Mouse (Mus musculus): ENCODE data around the gene Tomm22. TPM values are rescaled to one million over a fixed set of nuclear protein-coding genes. Genes with fewer than 3 reads are reported as not detected.

The Tomm22 gene
- total RNA-seq, 2 experiments from 2014 or later = 90.7 to 100.0 TPM

DNA sequence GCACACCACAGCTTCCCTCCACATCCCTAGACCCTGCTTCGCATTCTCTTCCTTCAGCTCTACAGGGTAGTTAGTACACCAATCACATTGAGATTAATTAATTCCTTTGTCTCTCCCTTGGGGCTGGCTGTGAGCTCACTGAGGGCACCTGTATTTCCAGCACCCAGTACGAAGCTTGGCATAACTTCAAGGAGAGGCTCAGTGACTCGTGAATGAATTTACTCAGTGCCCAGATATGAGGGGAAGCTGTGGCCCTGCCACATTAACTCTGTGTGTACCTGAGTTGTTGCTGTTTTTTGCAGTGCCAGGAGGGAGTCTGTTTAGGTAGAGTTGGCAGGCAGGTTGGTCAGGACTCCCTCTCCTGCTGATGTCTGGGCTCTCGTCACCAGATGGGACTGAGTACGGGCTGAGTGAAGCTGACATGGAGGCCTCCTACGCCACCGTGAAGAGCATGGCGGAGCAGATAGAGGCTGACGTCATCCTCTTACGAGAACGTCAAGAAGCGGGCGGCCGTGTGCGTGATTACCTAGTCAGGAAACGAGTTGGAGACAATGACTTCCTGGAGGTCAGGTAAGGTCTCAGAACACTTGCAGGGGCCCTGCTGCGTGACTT, 36.0 kb downstream of the Tomm22 start:
- no peak for DNase-seq (ENCODE audit: low spot score in 2 of 2)
- intact Hi-C loops (cut with DNase I) = no loop called here

DNA sequence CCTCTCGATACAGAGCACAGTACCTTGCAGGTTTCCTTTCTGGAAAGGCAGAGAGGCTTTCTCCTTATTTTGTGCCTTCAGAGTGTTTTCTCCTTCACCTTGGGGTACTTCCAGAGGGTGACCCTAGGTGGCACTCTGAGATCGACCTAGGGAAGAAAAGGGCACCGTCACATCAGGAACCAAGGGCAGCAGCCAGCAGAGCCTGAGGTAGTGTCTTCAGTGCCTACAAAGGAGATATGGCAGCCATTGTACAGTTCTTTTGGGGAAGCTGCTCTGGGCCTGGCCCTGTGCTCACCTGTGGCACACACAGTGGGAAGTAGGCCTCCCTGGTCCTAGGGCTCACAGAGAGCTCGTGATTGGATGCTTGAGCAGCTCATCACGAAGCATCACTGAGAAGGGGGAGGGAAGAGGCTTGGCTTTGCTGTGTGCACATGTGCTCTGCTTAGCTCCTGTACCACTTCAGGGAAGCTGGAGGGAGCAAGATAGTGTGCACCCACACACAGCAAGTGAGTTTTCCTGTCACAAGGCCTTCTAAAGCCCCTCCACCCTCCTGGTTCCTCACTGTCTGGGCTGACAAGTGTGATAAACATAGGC, 37.7 kb downstream of the Tomm22 start:
- no peak for DNase-seq (ENCODE audit: low spot score in 2 of 2)
- intact Hi-C loops (cut with DNase I) = no loop called here

DNA sequence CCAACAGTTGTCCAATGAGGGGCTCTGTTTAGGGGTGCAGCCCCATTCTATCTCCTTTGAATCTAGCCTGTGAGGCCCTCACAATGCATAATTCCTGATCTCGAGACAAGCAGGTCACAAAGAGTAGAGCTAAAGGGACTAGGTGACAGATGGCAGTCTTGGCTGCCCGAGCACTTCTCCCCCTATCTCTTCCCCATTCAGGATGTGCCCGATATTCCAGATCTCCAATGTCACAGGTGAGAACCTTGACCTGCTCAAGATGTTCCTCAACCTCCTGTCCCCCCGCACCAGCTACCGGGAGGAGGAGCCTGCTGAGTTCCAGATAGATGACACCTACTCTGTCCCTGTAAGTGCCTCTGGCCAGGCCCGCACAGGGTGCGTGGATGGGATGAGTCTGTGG, 45.0 kb downstream of the Tomm22 start:
- intact Hi-C loops (cut with DNase I) = no loop called here

DNA sequence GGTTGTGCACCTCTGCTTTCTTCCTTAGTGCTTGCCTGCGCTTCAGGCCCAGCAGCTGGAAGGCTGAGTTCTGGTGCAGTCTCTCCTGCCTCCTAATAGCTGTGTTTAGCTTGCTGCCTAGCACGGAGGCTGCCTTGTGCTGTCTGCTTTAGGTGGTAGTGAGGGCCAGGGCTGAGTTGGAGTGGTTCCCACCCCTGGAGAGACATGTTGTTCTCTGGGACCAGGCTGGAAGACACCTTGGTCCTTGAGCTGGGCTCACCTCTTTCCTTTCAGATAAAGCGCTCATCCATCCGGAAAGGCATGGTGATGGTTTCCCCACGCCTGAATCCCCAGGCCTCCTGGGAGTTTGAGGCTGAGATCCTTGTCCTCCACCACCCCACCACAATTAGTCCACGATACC, 46.0 kb downstream of the Tomm22 start:
- no peak for DNase-seq (ENCODE audit: low spot score in 2 of 2)
- intact Hi-C loops (cut with DNase I) = no loop called here

More for the DNA sequence above, 45.0 kb downstream of the Tomm22 start:
- DNase-seq (ENCODE audit: low spot score in 2 of 2) = no peak

DNA sequence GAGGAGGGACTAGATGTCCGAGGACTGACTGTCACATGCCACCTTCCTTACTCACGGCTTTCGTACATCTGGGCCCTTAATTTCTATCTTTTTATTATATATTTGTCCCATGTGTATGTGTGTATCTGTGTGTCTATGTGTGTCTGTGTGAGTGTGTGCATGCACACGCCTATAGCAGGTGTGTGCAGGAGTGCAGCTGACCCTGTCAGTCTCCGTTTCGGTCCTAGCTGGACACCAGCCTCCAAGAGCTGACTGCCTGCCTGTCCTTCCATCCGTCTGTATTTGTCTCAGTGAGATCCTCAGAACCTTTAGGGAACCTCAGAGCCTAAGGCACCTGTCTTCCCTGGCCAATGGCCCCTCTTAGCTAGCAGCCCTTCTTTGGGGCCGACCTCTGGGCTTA, 49.6 kb downstream of the Tomm22 start:
- no peak for DNase-seq (ENCODE audit: low spot score in 2 of 2)
- intact Hi-C loops (cut with DNase I) = no loop called here

DNA sequence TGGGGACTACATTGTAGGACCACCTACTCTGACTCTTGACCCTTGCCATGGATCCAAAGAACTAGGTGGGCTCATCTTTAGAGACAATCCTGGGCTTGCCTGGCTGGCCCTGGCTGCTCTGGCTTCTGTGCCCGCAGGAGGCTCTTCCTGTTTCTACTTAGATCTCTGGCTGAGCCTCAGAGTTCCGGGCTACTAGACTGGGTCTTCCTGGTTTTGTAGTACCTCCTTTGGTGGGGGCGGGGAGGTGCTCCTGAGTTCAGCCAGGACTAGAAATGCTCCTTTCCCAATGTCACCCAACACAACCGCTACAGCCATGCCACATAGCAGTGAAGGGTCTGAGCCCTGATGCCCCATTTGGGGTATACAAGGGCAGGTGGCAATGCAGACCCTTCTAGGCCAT, 50.1 kb downstream of the Tomm22 start:
- DNase-seq (ENCODE audit: low spot score in 2 of 2) = no peak
- intact Hi-C loops (cut with DNase I) = no loop called here

Other genes with a start within 250 kb of the Tomm22 start
- gene Csnk1e, start 215.3 kb upstream of the Tomm22 start, total RNA-seq (2021) = 100 to 1,000 TPM; 135 to 154 TPM
- 100 to 1,000 TPM; 207 to 223 TPM for gene Kcnj4, start 165.6 kb upstream of the Tomm22 start, total RNA-seq (2021)
- gene Kdelr3, start 154.4 kb upstream of the Tomm22 start, total RNA-seq (2021) = 1 to 10 TPM in 1 of 2 experiments, under 1 TPM in 1; 0.59 to 1.1 TPM
- gene Ddx17, start 124.1 kb upstream of the Tomm22 start, total RNA-seq (2021) = 100 to 1,000 TPM; 265 to 366 TPM
- gene Dmc1, start 65.8 kb upstream of the Tomm22 start, total RNA-seq (2021) = 1 to 10 TPM; 1.3 to 1.4 TPM
- 10 to 100 TPM in 1 of 2 experiments, 1 to 10 TPM in 1; 8.0 to 13.2 TPM for gene Fam227a, start 11.9 kb upstream of the Tomm22 start, total RNA-seq (2021)
- 10 to 100 TPM; 43.5 to 56.1 TPM for gene Cby1, start 11.7 kb upstream of the Tomm22 start, total RNA-seq (2021)
- gene Josd1, start 17.1 kb downstream of the Tomm22 start, total RNA-seq (2021) = 10 to 100 TPM; 64.0 to 69.3 TPM
- 10 to 100 TPM; 45.1 to 47.1 TPM for gene Gtpbp1, start 20.0 kb downstream of the Tomm22 start, total RNA-seq (2021)
- gene Sun2, start 71.7 kb downstream of the Tomm22 start, total RNA-seq (2021) = 10 to 100 TPM; 43.2 to 47.5 TPM
- 10 to 100 TPM; 50.7 to 51.3 TPM for gene Dnal4, start 107.0 kb downstream of the Tomm22 start, total RNA-seq (2021)
- gene Nptxr, start 133.9 kb downstream of the Tomm22 start, total RNA-seq (2021) = 100 to 1,000 TPM; 800 to 830 TPM
- 10 to 100 TPM; 17.3 to 19.1 TPM for gene Npcd, start 163.4 kb downstream of the Tomm22 start, total RNA-seq (2021)
- gene Cbx6, start 163.8 kb downstream of the Tomm22 start, total RNA-seq (2021) = 100 to 1,000 TPM; 412 to 417 TPM
- 1 to 10 TPM; 4.9 to 5.1 TPM for gene Apobec3, start 220.8 kb downstream of the Tomm22 start, total RNA-seq (2021)